In the genomic region with DNA sequence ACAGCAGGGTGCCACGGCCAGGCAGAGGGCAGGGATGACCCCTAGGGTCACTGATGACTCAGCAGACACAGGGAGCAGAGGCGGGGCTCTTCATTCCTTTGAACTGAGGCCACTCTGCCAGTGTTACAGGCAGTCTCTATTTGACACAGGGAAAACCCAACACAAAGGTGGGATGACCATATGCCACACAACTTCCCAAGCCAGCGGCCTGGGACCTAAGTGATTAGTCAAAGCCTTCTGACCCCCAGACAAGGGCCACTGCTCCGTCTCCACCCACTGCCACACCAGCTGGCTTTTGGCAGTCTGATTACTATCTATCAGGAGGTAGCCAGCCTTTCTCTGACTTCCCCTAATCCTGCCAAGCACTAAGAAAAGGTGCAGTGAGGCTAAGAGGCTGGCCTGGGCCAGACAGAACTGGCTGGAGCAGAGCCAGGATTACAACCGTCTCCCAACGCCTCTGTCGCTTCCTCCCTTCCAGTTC, we compare ENCODE assay signal across 9 mouse cellular contexts. TPM values are rescaled to one million over a fixed set of nuclear protein-coding genes. Genes with fewer than 3 reads are reported as not detected.
DNase-seq lines count a peak whose midpoint lies in the region; ATAC-seq and TF ChIP-seq lines count a peak whose summit lies in the region.
"Had no signal": no experiment of that assay in that cellular context is flagged by ENCODE, and none has a peak within 500 bp of the region (broad histone marks: within the 10 kb centered on the region; RNA-seq: fewer than 3 reads in every experiment).

No protein-coding gene starts in this region.

- no peak overlapping the region for H3K4me3 ChIP-seq in MEL (ENCODE audit: control insufficient read depth in 1 of 2, insufficient read depth in 1 of 2, low read depth in 2 of 2, low read length in 2 of 2)
- no peak overlapping the region for H3K4me3 ChIP-seq in kidney, embryonic 16.5 days (ENCODE audit: low read length)
- no peak overlapping the region for H3K4me3 ChIP-seq in midbrain, embryonic 14.5 days (replicated peaks; ENCODE audit: low read depth, low read length)

- intact Hi-C loops in heart, postnatal 25 days (cut with DNase I) = no loop called here

- no peak for TF ChIP-seq CTCF in MEL (IDR thresholded peaks at IDR 0.05 in 2 of 3, conservative IDR thresholded peaks at IDR 0.05 in 1 of 3; ENCODE audit: control insufficient read depth in 1 of 3, insufficient read depth in 1 of 3, low read depth in 2 of 3, low read length in 3 of 3, poor library complexity in 1 of 3, severe bottlenecking in 1 of 3)

- TF ChIP-seq EP300 in MEL (IDR thresholded peaks at IDR 0.05; ENCODE audit: low read depth in 1 of 2, low read length in 2 of 2) = peak; percentile 82 to 91

- peak overlapping the region; percentile 31 for H3K9ac ChIP-seq in MEL (ENCODE audit: control insufficient read depth, low read depth, low read length, poor library complexity, severe bottlenecking)
- no peak overlapping the region for H3K9ac ChIP-seq in kidney, embryonic 16.5 days (replicated peaks; ENCODE audit: low read length)
- H3K9ac ChIP-seq in midbrain, embryonic 14.5 days (replicated peaks; ENCODE audit: low read length) = no peak overlapping the region

- no peak for TF ChIP-seq RAD21 in MEL (IDR thresholded peaks at IDR 0.05; ENCODE audit: low read depth, low read length)

- peaks cover 14 to 30% of the 10 kb centered on the region in 2 experiments for H3K4me1 ChIP-seq in MEL (ENCODE audit: control insufficient read depth in 1 of 2, insufficient read depth in 2 of 2, low read length in 2 of 2)
- H3K4me1 ChIP-seq in kidney, embryonic 16.5 days (ENCODE audit: insufficient read depth, low read length) = peaks cover 65% of the 10 kb centered on the region
- peaks cover 51% of the 10 kb centered on the region for H3K4me1 ChIP-seq in midbrain, embryonic 14.5 days (ENCODE audit: control insufficient read depth, insufficient read depth, low read length)

- H3K36me3 ChIP-seq in MEL (ENCODE audit: control insufficient read depth in 1 of 2, insufficient read depth in 2 of 2, low read length in 2 of 2) = peaks cover 0 to 23% of the 10 kb centered on the region in 2 experiments; a peak in 3 of 4 replicates
- H3K36me3 ChIP-seq in kidney, embryonic 16.5 days (ENCODE audit: insufficient read depth, low read length) = peaks cover 38% of the 10 kb centered on the region
- H3K36me3 ChIP-seq in midbrain, embryonic 14.5 days (ENCODE audit: control insufficient read depth, insufficient read depth, low read length) = peaks cover 77% of the 10 kb centered on the region

- peak overlapping the region; percentile 74 for H3K27ac ChIP-seq in MEL (ENCODE audit: control insufficient read depth, low read depth, low read length)
- H3K27ac ChIP-seq in kidney, embryonic 16.5 days (ENCODE audit: low read length) = peak overlapping the region; percentile 60
- peak overlapping the region; percentile 41; the same call in 1 of the 2 replicates for H3K27ac ChIP-seq in midbrain, embryonic 14.5 days (replicated peaks; ENCODE audit: low read depth, low read length)
- H3K27ac ChIP-seq: macrophage had no signal

- no peaks in the 10 kb centered on the region for H3K27me3 ChIP-seq in MEL (ENCODE audit: control insufficient read depth in 1 of 2, insufficient read depth in 2 of 2, low read length in 2 of 2)
- no peaks in the 10 kb centered on the region for H3K27me3 ChIP-seq in kidney, embryonic 16.5 days (ENCODE audit: insufficient read depth, low read length)
- no peaks in the 10 kb centered on the region for H3K27me3 ChIP-seq in midbrain, embryonic 14.5 days (ENCODE audit: control insufficient read depth, insufficient read depth, low read length)

- H3K4me2 ChIP-seq in kidney, embryonic 16.5 days (replicated peaks; ENCODE audit: low read depth, low read length) = no peak overlapping the region
- no peak overlapping the region for H3K4me2 ChIP-seq in midbrain, embryonic 14.5 days (ENCODE audit: low read length)

- peak; percentile 68 to 69 for DNase-seq in heart, adult 18-20 months
- no peak for DNase-seq in heart, postnatal 25 days (ENCODE audit: low spot score)
- DNase-seq in MEL (ENCODE audit: low read depth, low spot score) = peak; percentile 89
- DNase-seq in midbrain, embryonic 14.5 days = peak; percentile 41
- no peak for DNase-seq in frontal cortex, postnatal 14 days (ENCODE audit: low spot score in 2 of 2)
- no peak for DNase-seq in T-cell, adult 2 months (ENCODE audit: low spot score)

- no peaks in the 10 kb centered on the region; the same call in 1 of the 2 replicates for H3K79me2 ChIP-seq in MEL (ENCODE audit: control insufficient read depth, insufficient read depth, low read length, poor library complexity)

- ATAC-seq in granulocyte monocyte progenitor cell, adult 5-6 weeks (replicated peaks; ENCODE audit: poor library complexity, severe bottlenecking) = peak; percentile 52
- peak; percentile 32 for ATAC-seq in kidney, embryonic 16.5 days (ENCODE audit: low FRiP score, low TSS enrichment)
- no peak for ATAC-seq in midbrain, embryonic 14.5 days (ENCODE audit: low FRiP score, low TSS enrichment)

- WGBS in kidney, embryonic 16.5 days = 22% methylated on average over 7 of the region's 7 CpGs
- 17% methylated on average over 7 of the region's 7 CpGs for WGBS in midbrain, embryonic 14.5 days

- H3K9me3 ChIP-seq in MEL (replicated peaks; ENCODE audit: insufficient read depth, low read length) = no peaks in the 10 kb centered on the region
- no peaks in the 10 kb centered on the region for H3K9me3 ChIP-seq in kidney, embryonic 16.5 days (ENCODE audit: low read length)
- H3K9me3 ChIP-seq in midbrain, embryonic 14.5 days (ENCODE audit: control insufficient read depth, low read length) = no peaks in the 10 kb centered on the region

- TF ChIP-seq POLR2A in MEL (IDR thresholded peaks at IDR 0.05; ENCODE audit: control insufficient read depth in 1 of 2, insufficient read depth in 1 of 2, low read depth in 1 of 2, low read length in 2 of 2, poor library complexity in 1 of 2) = peak in 1 of 2 experiments; percentile 17; a peak in 1 of 4 replicates

TF ChIP-seq in MEL, 35 proteins besides CTCF, POLR2A, EP300 and RAD21 (continues in another document):
- TF ChIP-seq JUND (IDR thresholded peaks at IDR 0.05; ENCODE audit: low read depth, low read length) (no peak), HCFC1 (IDR thresholded peaks at IDR 0.05; ENCODE audit: low read depth, low read length) (0 out of 2 replicates have a peak, but pooled peaks have one; percentile 33), TCF12 (IDR thresholded peaks at IDR 0.05; ENCODE audit: low read depth, low read length) (peak; percentile 91), POLR2AphosphoS2 (IDR thresholded peaks at IDR 0.05; ENCODE audit: low read length) (no peak), MYB (IDR thresholded peaks at IDR 0.05; ENCODE audit: low read depth, low read length) (peak; percentile 93), MEF2A (IDR thresholded peaks at IDR 0.05; ENCODE audit: extremely low read depth, insufficient replicate concordance, low read depth, low read length, poor library complexity, severe bottlenecking) (no peak), NRF1 (IDR thresholded peaks at IDR 0.05; ENCODE audit: insufficient read depth, low read depth, low read length, poor library complexity, severe bottlenecking) (no peak), SMC3 (IDR thresholded peaks at IDR 0.05; ENCODE audit: low read depth, low read length) (no peak), ZC3H11A (IDR thresholded peaks at IDR 0.05; ENCODE audit: low read depth, low read length) (no peak), MAX (IDR thresholded peaks at IDR 0.05; ENCODE audit: low read length) (no peak), GATA1 (IDR thresholded peaks at IDR 0.05; ENCODE audit: low read depth, low read length) (peak; percentile 85), TBP (IDR thresholded peaks at IDR 0.05; ENCODE audit: low read depth, low read length) (no peak), ZNF384 (IDR thresholded peaks at IDR 0.05; ENCODE audit: low read depth, low read length) (no peak), MYC (IDR thresholded peaks at IDR 0.05; ENCODE audit: low read depth, low read length) (no peak), GABPA (IDR thresholded peaks at IDR 0.05; ENCODE audit: low read depth, low read length) (no peak), ZKSCAN1 (IDR thresholded peaks at IDR 0.05; ENCODE audit: low read depth, low read length) (no peak), RCOR1 (IDR thresholded peaks at IDR 0.05; ENCODE audit: low read depth, low read length) (peak; percentile 62; the same call in 1 of the 2 replicates), CHD2 (IDR thresholded peaks at IDR 0.05; ENCODE audit: low read length) (no peak), MAFK (IDR thresholded peaks at IDR 0.05; ENCODE audit: borderline replicate concordance, low read depth, low read length) (no peak), MXI1 (IDR thresholded peaks at IDR 0.05; ENCODE audit: low read depth, low read length) (peak; percentile 31; the same call in 1 of the 2 replicates), SIN3A (IDR thresholded peaks at IDR 0.05; ENCODE audit: low read length) (peak; percentile 74), ZMIZ1 (IDR thresholded peaks at IDR 0.05; ENCODE audit: low read depth, low read length) (no peak), USF1 (IDR thresholded peaks at IDR 0.05; ENCODE audit: low read depth, low read length) (no peak)

RNA-seq across cellular contexts. Expression of gene Csnk1e, which starts 20.1 kb away (rescaled TPM):
- 10 to 100 TPM; 40.2 to 44.3 TPM for total RNA-seq in heart, adult 18-20 months (2021)
- total RNA-seq in heart, postnatal 25 days (2021) = 10 to 100 TPM; 48.4 to 54.0 TPM
- 28.5 and 33.3 TPM in 2 replicates for total RNA-seq in MEL (2012; rRNA removed)
- polyA plus RNA-seq in MEL (2012; ENCODE audit: insufficient read depth in 1 of 2, insufficient read length in 2 of 2, low read depth in 1 of 2, low replicate concordance in 2 of 2, missing spikeins in 1 of 2) = 10 to 100 TPM in 1 of 2 experiments, not detected in 1; 58.1 TPM
- 63.6 and 79.1 TPM in 2 replicates for total RNA-seq in granulocyte monocyte progenitor cell, adult 5-6 weeks (2014; fragmentation: Nextera tagmentation)
- 31.3 and 31.6 TPM in 2 replicates for total RNA-seq in granulocyte monocyte progenitor cell, adult 5-6 weeks (2017)
- polyA plus RNA-seq in kidney, embryonic 16.5 days (2015; fragmentation: Nextera tagmentation; extraction: Ambion mirVana) = 66.0 and 71.5 TPM in 2 replicates
- polyA plus RNA-seq in midbrain, embryonic 14.5 days (2014; fragmentation: Nextera tagmentation; extraction: Ambion mirVana) = 225 and 226 TPM in 2 replicates

RNA-seq across cellular contexts. Expression of gene Tmem184b, which starts 31.9 kb away (rescaled TPM):
- total RNA-seq in heart, adult 18-20 months (2021) = 10 to 100 TPM; 34.8 to 36.7 TPM
- 10 to 100 TPM; 43.0 to 46.7 TPM for total RNA-seq in heart, postnatal 25 days (2021)
- total RNA-seq in MEL (2012; rRNA removed) = 7.2 and 7.5 TPM in 2 replicates
- polyA plus RNA-seq in MEL (2012; ENCODE audit: insufficient read depth in 1 of 2, insufficient read length in 2 of 2, low read depth in 1 of 2, low replicate concordance in 2 of 2, missing spikeins in 1 of 2) = 10 to 100 TPM in 1 of 2 experiments, not detected in 1; 28.4 TPM
- 19.7 and 30.2 TPM in 2 replicates for total RNA-seq in granulocyte monocyte progenitor cell, adult 5-6 weeks (2014; fragmentation: Nextera tagmentation)
- 2.6 and 6.4 TPM in 2 replicates for total RNA-seq in granulocyte monocyte progenitor cell, adult 5-6 weeks (2017)
- 75.0 and 80.5 TPM in 2 replicates for polyA plus RNA-seq in kidney, embryonic 16.5 days (2015; fragmentation: Nextera tagmentation; extraction: Ambion mirVana)
- polyA plus RNA-seq in midbrain, embryonic 14.5 days (2014; fragmentation: Nextera tagmentation; extraction: Ambion mirVana) = 32.2 and 36.6 TPM in 2 replicates

Comparison
In these comparisons a context has a peak if more than half of its experiments do, and no peak if none do; other contexts are left out.
1. DNase-seq: peak in heart, adult 18-20 months (2 of 2), MEL (single experiment) and midbrain, embryonic 14.5 days (single experiment); none in heart, postnatal 25 days (single experiment), frontal cortex, postnatal 14 days (0 of 2) and T-cell, adult 2 months (single experiment).
2. Peak in every context shown above with its lines, with median percentiles within 50 percentile points of each other: H3K27ac ChIP-seq.